Mouse (Mus musculus) right cerebral cortex, adult 18-20 months (tissue): ENCODE results near the gene Gsto2.
A peak's percentile ranks its signal among the peaks of the same experiment; 100 is the strongest.

Source experiments
- DNase-seq: peaks from one replicate; pipeline ENCODE4 v3.0.0; 2022; ENCODE audit warnings: mixed read lengths

Gsto2 gene

GRCm38 (mm10) chr19:47859180-47859579, 6.2 kb upstream of the Gsto2 start:
- DNase-seq: no peak

- DNase-seq: no peak
These were observed 2.8 kb upstream of the Gsto2 start for GRCm38 (mm10) chr19:47862581-47862980.

GRCm38 (mm10) chr19:47864051-47864450, 1.3 kb upstream of the Gsto2 start:
- no peak for DNase-seq

GRCm38 (mm10) chr19:47864721-47865120, 613 bp upstream of the Gsto2 start:
- DNase-seq: no peak

GRCm38 (mm10) chr19:47867628-47868175, 2.4 kb downstream of the Gsto2 start:
- no peak for DNase-seq

GRCm38 (mm10) chr19:47868951-47869350, 3.6 kb downstream of the Gsto2 start:
- DNase-seq: no peak

GRCm38 (mm10) chr19:47869516-47869915, 4.2 kb downstream of the Gsto2 start:
- no peak for DNase-seq

GRCm38 (mm10) chr19:47870102-47870666, 4.8 kb downstream of the Gsto2 start:
- DNase-seq: no peak

GRCm38 (mm10) chr19:47871515-47871914, 6.2 kb downstream of the Gsto2 start:
- DNase-seq: no peak

GRCm38 (mm10) chr19:47876252-47876651, 10.9 kb downstream of the Gsto2 start:
- no peak for DNase-seq

- no peak for DNase-seq
These were observed 16.2 kb downstream of the Gsto2 start for GRCm38 (mm10) chr19:47881538-47881937.

GRCm38 (mm10) chr19:47882151-47882881, 17.0 kb downstream of the Gsto2 start:
- peak; percentile 57 for DNase-seq

GRCm38 (mm10) chr19:47882882-47883254, 17.5 kb downstream of the Gsto2 start:
- no peak for DNase-seq

GRCm38 (mm10) chr19:47884296-47885085, 19.2 kb downstream of the Gsto2 start:
- no peak for DNase-seq

GRCm38 (mm10) chr19:47885191-47885743, 19.9 kb downstream of the Gsto2 start:
- no peak for DNase-seq

GRCm38 (mm10) chr19:47885886-47886285, 20.6 kb downstream of the Gsto2 start:
- no peak for DNase-seq

GRCm38 (mm10) chr19:47886617-47887016, 21.3 kb downstream of the Gsto2 start:
- no peak for DNase-seq

- no peak for DNase-seq
These were observed 22.1 kb downstream of the Gsto2 start for GRCm38 (mm10) chr19:47887417-47887816.

- no peak for DNase-seq
These were observed 22.7 kb downstream of the Gsto2 start for GRCm38 (mm10) chr19:47888037-47888436.

GRCm38 (mm10) chr19:47890489-47891130, 25.3 kb downstream of the Gsto2 start:
- DNase-seq: no peak

GRCm38 (mm10) chr19:47891562-47892312, 26.4 kb downstream of the Gsto2 start:
- DNase-seq: no peak

- no peak for DNase-seq
These were observed 27.8 kb downstream of the Gsto2 start for GRCm38 (mm10) chr19:47893092-47893491.
